Mouse (Mus musculus): ENCODE measurements at regions not wholly inside any gene's neighbourhood (a gene's known extent, or its start where the extent isn't known, plus 50 kb on each side); places are given as distances from the start of the nearest gene placed in this dataset.

GRCm38 (mm10) chr5:149338016-149338696 is 73.4 kb upstream of the Medag start:
- DNase-seq (ENCODE audit: low spot score in 2 of 2) = peak in 1 of 2 experiments; percentile 61

- no peak for DNase-seq (ENCODE audit: low spot score in 2 of 2)
These were observed 72.9 kb upstream of the Medag start for GRCm38 (mm10) chr5:149338697-149339078.

- DNase-seq (ENCODE audit: low spot score in 2 of 2) = no peak
These were observed 71.2 kb upstream of the Medag start for GRCm38 (mm10) chr5:149340361-149340760.

- DNase-seq (ENCODE audit: low spot score in 2 of 2) = no peak
These were observed 70.1 kb upstream of the Medag start for GRCm38 (mm10) chr5:149341461-149341860.

GRCm38 (mm10) chr5:149343610-149344527 is 67.7 kb upstream of the Medag start:
- DNase-seq (ENCODE audit: low spot score in 2 of 2) = no peak

GRCm38 (mm10) chr5:149344528-149344855 is 67.1 kb upstream of the Medag start:
- no peak for DNase-seq (ENCODE audit: low spot score in 2 of 2)

GRCm38 (mm10) chr5:149345161-149345560 is 66.4 kb upstream of the Medag start:
- no peak for DNase-seq (ENCODE audit: low spot score in 2 of 2)

- no peak for DNase-seq (ENCODE audit: low spot score in 2 of 2)
These were observed 61.9 kb upstream of the Medag start for GRCm38 (mm10) chr5:149349685-149350084.

- peak in 1 of 2 experiments; percentile 22 for DNase-seq (ENCODE audit: low spot score in 2 of 2)
These were observed 58.4 kb upstream of the Medag start for GRCm38 (mm10) chr5:149353039-149353655.

GRCm38 (mm10) chr5:149354448-149355115 is 57.0 kb upstream of the Medag start:
- DNase-seq (ENCODE audit: low spot score in 2 of 2) = no peak

- DNase-seq (ENCODE audit: low spot score in 2 of 2) = no peak
These were observed 56.4 kb upstream of the Medag start for GRCm38 (mm10) chr5:149355131-149355530.

GRCm38 (mm10) chr5:149356970-149357369 is 54.6 kb upstream of the Medag start:
- DNase-seq (ENCODE audit: low spot score in 2 of 2) = no peak
